Mouse (Mus musculus) heart, postnatal 0 days (tissue): ENCODE measurements at regions not wholly inside any gene's neighbourhood (a gene's known extent, or its start where the extent isn't known, plus 50 kb on each side); places are given as distances from the start of the nearest gene placed in this dataset.

Experiments
- ATAC-seq: fragments of 200-750 bp; cut with Nextera tagmentation; 2 replicates; pipeline ENCODE4 v1.8.0; 2017; ENCODE audit warnings: low read depth, moderate number of reproducible peaks, moderate library complexity; ENCODE audit not compliant: insufficient read depth
- DNase-seq: peaks from one replicate; pipeline ENCODE4 v3.0.0-alpha.2; 2016; ENCODE audit warnings: low spot score
- H3K27ac ChIP-seq: fragments of 300-500 bp; sonication (generic); 2 replicates; pipeline ENCODE4 v1.5.1; 2014; ENCODE audit warnings: low read depth, mild to moderate bottlenecking
- H3K27me3 ChIP-seq: fragments of 300-500 bp; sonication (generic); 2 replicates; pipeline ENCODE4 v1.6.1; 2014; ENCODE audit warnings: low read length, mixed read lengths; ENCODE audit not compliant: control insufficient read depth, insufficient read depth
- H3K36me3 ChIP-seq: fragments of 300-500 bp; sonication (generic); replicated peaks from 2 replicates; pipeline ENCODE4 v1.6.1; 2014; ENCODE audit warnings: low read length, mixed read lengths; ENCODE audit not compliant: control insufficient read depth, insufficient read depth
- H3K4me1 ChIP-seq: fragments of 300-500 bp; sonication (generic); 2 replicates; pipeline ENCODE4 v1.6.1; 2014; ENCODE audit warnings: antibody characterized with exemption; ENCODE audit not compliant: control insufficient read depth, insufficient read depth
- H3K4me2 ChIP-seq: fragments of 300-500 bp; sonication (generic); 2 replicates; pipeline ENCODE4 v1.6.1; 2014; ENCODE audit warnings: low read depth, mild to moderate bottlenecking, low read length, moderate library complexity
- H3K4me3 ChIP-seq: fragments of 300-500 bp; sonication (generic); 2 replicates; pipeline ENCODE4 v1.5.1; 2014; ENCODE audit warnings: low read depth, low read length
- H3K9ac ChIP-seq: fragments of 300-500 bp; sonication (generic); replicated peaks from 2 replicates; pipeline ENCODE4 v1.6.1; 2014; ENCODE audit warnings: low read depth, low read length, mixed read lengths
- H3K9me3 ChIP-seq: fragments of 300-500 bp; sonication (generic); replicated peaks from 2 replicates; pipeline ENCODE4 v1.6.1; 2016; ENCODE audit warnings: low read length; ENCODE audit not compliant: control insufficient read depth
- CTCF ChIP-seq: IDR thresholded peaks from 2 replicates; pipeline ENCODE4 v1.5.1; 2016; ENCODE audit warnings: antibody characterized with exemption, control low read depth, low read depth
- EP300 ChIP-seq: IDR thresholded peaks from 2 replicates; pipeline ENCODE4 v1.6.1; 2016; ENCODE audit warnings: antibody characterized with exemption, low read depth
- WGBS: fragments of 180-500 bp; shearing (Covaris S2); extraction: QIAGEN DNeasy Blood & Tissue Kit; methylation state at CpG from one replicate; pipeline ENCODE4 v1.1.7; 2014; 5-methylcytosine and 5-hydroxymethylcytosine counted together

GRCm38 (mm10) chr4:72656206-72656605 lies 196.2 kb downstream of the Aldoart1 start:
- DNase-seq (no peak), ATAC-seq (no peak)
- Histone ChIP-seq H3K4me3 (no peak overlapping the region), H3K4me2 (no peak overlapping the region), H3K36me3 (no peaks in the 10 kb centered on the region), H3K27ac (no peak overlapping the region), H3K9ac (no peak overlapping the region), H3K27me3 (no peaks in the 10 kb centered on the region), H3K9me3 (no peaks in the 10 kb centered on the region), H3K4me1 (no peaks in the 10 kb centered on the region)
- TF ChIP-seq EP300 (no peak), CTCF (no peak)
- 45% methylated on average over 1 of the region's 1 CpGs for WGBS

- TF ChIP-seq EP300 (no peak), CTCF (no peak)
Observed at GRCm38 (mm10) chr4:72647130-72647529, 205.3 kb downstream of the Aldoart1 start.

GRCm38 (mm10) chr4:72629416-72629815 lies 223.0 kb downstream of the Aldoart1 start:
- no peaks in the 10 kb centered on the region for H3K27me3 ChIP-seq
- H3K27ac ChIP-seq = no peak overlapping the region
- WGBS = 40% methylated on average over 3 of the region's 3 CpGs
- ATAC-seq (no peak), DNase-seq (no peak)
- H3K4me1 ChIP-seq = no peaks in the 10 kb centered on the region
- H3K9ac ChIP-seq = no peak overlapping the region
- H3K4me2 ChIP-seq = no peak overlapping the region
- H3K4me3 ChIP-seq = no peak overlapping the region
- no peaks in the 10 kb centered on the region for H3K9me3 ChIP-seq
- no peaks in the 10 kb centered on the region for H3K36me3 ChIP-seq
- TF ChIP-seq EP300 = no peak
- no peak for TF ChIP-seq CTCF

More at GRCm38 (mm10) chr4:72647130-72647529, 205.3 kb downstream of the Aldoart1 start:
- 85% methylated on average over 1 of the region's 1 CpGs for WGBS
- Histone ChIP-seq H3K27ac (no peak overlapping the region), H3K9me3 (no peaks in the 10 kb centered on the region), H3K36me3 (no peaks in the 10 kb centered on the region), H3K4me2 (no peak overlapping the region), H3K27me3 (no peaks in the 10 kb centered on the region), H3K4me3 (no peak overlapping the region), H3K9ac (no peak overlapping the region), H3K4me1 (no peaks in the 10 kb centered on the region)
- ATAC-seq = no peak
- no peak for DNase-seq

GRCm38 (mm10) chr4:72627219-72627930 lies 225.1 kb downstream of the Aldoart1 start:
- Histone ChIP-seq H3K9me3 (no peaks in the 10 kb centered on the region), H3K4me3 (no peak overlapping the region), H3K27ac (no peak overlapping the region), H3K27me3 (no peaks in the 10 kb centered on the region), H3K36me3 (no peaks in the 10 kb centered on the region), H3K9ac (no peak overlapping the region), H3K4me1 (no peaks in the 10 kb centered on the region), H3K4me2 (no peak overlapping the region)
- DNase-seq = no peak
- WGBS = 62% methylated on average over 5 of the region's 5 CpGs
- no peak for ATAC-seq
- TF ChIP-seq EP300 (no peak), CTCF (no peak)

- no peaks in the 10 kb centered on the region for H3K4me1 ChIP-seq
- no peak overlapping the region for H3K4me3 ChIP-seq
- no peak overlapping the region for H3K27ac ChIP-seq
- no peak overlapping the region for H3K9ac ChIP-seq
- H3K4me2 ChIP-seq = no peak overlapping the region
- 88% methylated on average over 4 of the region's 4 CpGs for WGBS
- no peaks in the 10 kb centered on the region for H3K9me3 ChIP-seq
- DNase-seq (no peak), ATAC-seq (no peak)
- H3K36me3 ChIP-seq = no peaks in the 10 kb centered on the region
- H3K27me3 ChIP-seq = no peaks in the 10 kb centered on the region
- TF ChIP-seq EP300 (no peak), CTCF (no peak)
Observed at GRCm38 (mm10) chr4:72605107-72605506, 247.3 kb downstream of the Aldoart1 start.

- Histone ChIP-seq H3K4me2 (no peak overlapping the region), H3K4me1 (no peaks in the 10 kb centered on the region), H3K27me3 (no peaks in the 10 kb centered on the region), H3K9me3 (no peaks in the 10 kb centered on the region), H3K27ac (no peak overlapping the region), H3K4me3 (no peak overlapping the region), H3K9ac (no peak overlapping the region), H3K36me3 (no peaks in the 10 kb centered on the region)
- WGBS = 67% methylated on average over 2 of the region's 2 CpGs
- TF ChIP-seq CTCF = no peak
- no peak for TF ChIP-seq EP300
- ATAC-seq = no peak
- no peak for DNase-seq
Observed at GRCm38 (mm10) chr4:72595494-72595893, 256.9 kb downstream of the Aldoart1 start.
